Mouse (Mus musculus) CH12.LX (cell line): ENCODE measurements around the gene Capn11.

Source experiments
- HCFC1 ChIP-seq: IDR thresholded peaks from 2 replicates; pipeline ENCODE4 v1.6.1; 2012; ENCODE audit warnings: low read depth, mild to moderate bottlenecking, inconsistent platforms, low read length, improper control_type of control experiment
- MYC ChIP-seq: IDR thresholded peaks from 2 replicates; pipeline ENCODE4 v1.6.1; 2011; ENCODE audit warnings: low read depth, mild to moderate bottlenecking, improper control_type of control experiment, low read length
- NELFE ChIP-seq: IDR thresholded peaks from 2 replicates; pipeline ENCODE4 v1.6.1; 2011; ENCODE audit warnings: low read depth, low read length, improper control_type of control experiment
- USF1 ChIP-seq: IDR thresholded peaks from 2 replicates; pipeline ENCODE4 v1.6.1; 2014; ENCODE audit warnings: low read depth, mild to moderate bottlenecking, inconsistent platforms, low read length, improper control_type of control experiment

- no peak for TF ChIP-seq MYC
- TF ChIP-seq NELFE: no peak
- no peak for TF ChIP-seq USF1
- no peak for TF ChIP-seq HCFC1
These were observed 60.2 kb downstream of the Capn11 start for GRCm38 (mm10) chr17:45598891-45599290.
